Mouse (Mus musculus) cortical plate, adult 2 months (tissue): Measurements from ENCODE around the gene Tarbp1.

ENCODE experiments used
- CTCF ChIP-seq: fragments of 200-500 bp; IDR thresholded peaks from 2 replicates; pipeline ENCODE4 v1.5.1; 2011; ENCODE audit warnings: mild to moderate bottlenecking, control low read depth, low read length; ENCODE audit not compliant: insufficient read depth; ENCODE audit errors: extremely low read depth
- POLR2A ChIP-seq: fragments of 200-500 bp; IDR thresholded peaks from 2 replicates; pipeline ENCODE4 v1.6.1; 2011; ENCODE audit warnings: mild to moderate bottlenecking, low read length, control low read depth; ENCODE audit not compliant: insufficient read depth; ENCODE audit errors: extremely low read depth

DNA sequence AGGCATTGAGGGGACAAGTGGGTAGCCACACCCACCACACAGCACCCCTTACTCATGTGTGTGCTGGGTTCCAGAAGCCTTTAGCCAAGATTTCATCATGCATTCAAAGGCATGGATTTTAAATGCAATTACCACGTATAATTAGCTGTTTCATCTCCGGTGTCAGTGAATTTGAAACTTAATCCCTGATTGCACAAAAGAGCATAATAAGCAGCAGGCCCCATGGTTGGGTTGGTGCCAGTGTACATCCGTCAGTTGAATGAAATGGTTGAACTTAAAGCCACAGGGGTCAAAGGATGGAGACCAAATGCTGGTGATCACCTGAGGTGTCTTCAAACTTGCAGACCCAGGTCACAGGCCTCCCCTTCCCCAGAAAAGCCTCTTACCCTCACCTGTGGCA lies 36.0 kb upstream of the Tarbp1 start:
- no peak for TF ChIP-seq CTCF
- TF ChIP-seq POLR2A: no peak
